Mouse (Mus musculus) kidney, postnatal 4 days (tissue): ENCODE measurements at regions not wholly inside any gene's neighbourhood (a gene's known extent, or its start where the extent isn't known, plus 50 kb on each side); places are given as distances from the start of the nearest gene placed in this dataset.
A peak's percentile ranks its signal among the peaks of the same experiment; 100 is the strongest.

Source experiments
- DNase-seq, 2 experiments: peaks; one replicate each; pipeline ENCODE4 v3.0.0; 2021; ENCODE audit warnings: mixed read lengths in 2 of 2

DNA sequence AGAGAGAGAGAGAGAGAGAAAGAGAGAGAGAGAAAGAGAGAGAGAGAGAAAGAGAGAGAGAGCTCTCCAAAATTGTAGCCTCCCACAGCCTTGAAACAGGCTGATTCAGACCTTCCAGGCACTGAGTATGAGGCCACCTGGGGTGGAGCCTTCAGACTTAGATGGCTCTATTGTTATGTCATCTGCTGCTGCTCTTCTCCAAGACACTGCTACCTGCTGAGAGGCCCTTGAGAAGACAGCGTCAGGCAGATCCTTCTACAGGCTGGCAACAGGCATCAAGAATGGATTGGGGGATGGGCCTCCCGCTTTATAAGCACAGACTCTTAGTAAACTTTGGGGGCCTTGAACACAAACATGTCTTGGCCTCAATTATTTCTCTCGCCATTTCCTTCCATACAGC lies 1340.9 kb upstream of the Adgrl3 start:
- no peak for DNase-seq

DNA sequence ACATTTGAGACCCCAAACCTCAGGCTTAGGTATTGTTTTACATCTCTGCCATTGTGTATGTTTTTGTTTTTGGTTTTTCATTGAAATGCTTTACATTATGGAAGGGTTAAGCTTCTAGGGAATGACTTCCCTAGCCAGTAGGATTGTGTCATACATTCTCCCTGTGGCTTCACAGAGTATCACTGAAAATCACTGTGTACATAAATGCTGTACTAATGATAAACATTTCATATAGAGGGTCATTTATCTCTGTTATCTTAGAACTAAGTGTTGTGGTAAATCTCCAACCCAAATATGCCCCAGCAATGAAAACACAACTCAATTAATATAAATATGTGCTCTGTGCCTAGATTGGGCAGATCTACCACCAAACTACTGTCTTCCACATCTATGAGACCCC lies 1339.6 kb upstream of the Adgrl3 start:
- no peak for DNase-seq

- no peak for DNase-seq
Observed at GRCm38 (mm10) chr5:79706631-79707030, 1313.3 kb upstream of the Adgrl3 start.

DNA sequence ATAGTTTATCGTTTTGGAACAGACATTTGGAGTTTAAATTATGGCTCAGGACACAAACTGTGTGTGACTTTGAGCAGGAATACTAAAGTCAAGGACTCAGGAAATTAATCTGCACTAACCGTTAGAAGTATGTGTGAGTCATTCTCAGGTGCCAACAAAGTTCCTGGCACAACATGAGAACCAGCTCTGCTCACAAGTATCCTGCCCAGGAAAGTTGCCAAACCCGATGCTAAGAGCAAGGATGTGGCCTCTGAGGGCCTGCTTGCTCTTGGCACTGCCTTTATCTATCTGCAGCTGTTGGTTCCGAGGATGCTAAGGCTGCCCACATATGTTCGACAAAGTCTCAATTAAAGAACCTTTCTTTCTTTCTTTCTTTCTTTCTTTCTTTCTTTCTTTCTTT lies 1285.1 kb upstream of the Adgrl3 start:
- DNase-seq, result peak; percentile 1 to 2

DNA sequence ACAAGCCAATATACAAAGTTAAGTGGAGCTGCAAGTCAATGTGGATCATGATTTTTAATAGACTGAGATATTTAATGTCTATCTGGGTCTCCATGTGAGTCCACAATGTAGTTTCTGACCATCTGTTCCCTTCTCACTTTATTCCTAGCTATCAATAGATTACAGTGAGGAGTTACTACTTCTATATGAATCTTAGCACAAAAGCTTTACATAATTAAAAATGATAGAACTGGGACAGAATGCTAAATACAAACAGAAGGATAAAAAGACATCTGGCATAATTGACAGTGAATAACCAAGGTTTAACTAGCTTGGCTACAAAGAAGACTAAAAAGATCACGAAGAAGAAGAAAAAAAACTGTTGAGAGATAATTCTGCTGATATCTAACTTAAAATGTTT lies 1235.5 kb upstream of the Adgrl3 start:
- no peak for DNase-seq

GRCm38 (mm10) chr5:79826531-79826930 lies 1193.4 kb upstream of the Adgrl3 start:
- DNase-seq, result no peak

- DNase-seq, result no peak
Observed at GRCm38 (mm10) chr5:79846456-79846855, 1173.5 kb upstream of the Adgrl3 start.

GRCm38 (mm10) chr5:79855866-79856265 lies 1164.1 kb upstream of the Adgrl3 start:
- DNase-seq, result no peak

DNA sequence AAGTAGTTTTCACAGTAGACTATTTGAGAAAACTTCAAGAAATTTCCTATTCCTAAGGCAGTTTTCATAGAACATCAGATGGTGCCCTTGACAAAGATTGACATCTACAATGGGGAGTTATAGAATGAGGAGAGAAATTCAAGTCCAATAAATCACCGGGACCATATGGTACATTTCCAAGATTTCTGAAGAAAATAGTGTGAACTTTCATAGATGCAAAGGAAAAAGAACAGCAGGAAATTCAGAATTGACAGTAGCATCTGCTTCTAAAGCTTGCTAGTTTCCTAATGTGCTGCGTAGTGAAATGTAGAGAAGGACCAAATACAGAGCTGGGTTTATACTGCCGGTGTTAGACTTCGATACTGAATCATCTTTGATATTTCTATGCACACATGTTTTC lies 1119.2 kb upstream of the Adgrl3 start:
- no peak for DNase-seq

- DNase-seq, result no peak
Observed at GRCm38 (mm10) chr5:79905341-79905740, 1114.6 kb upstream of the Adgrl3 start.
